Mouse (Mus musculus): ENCODE results near the gene Pik3r5. TPM values are rescaled to one million over a fixed set of nuclear protein-coding genes. Genes with fewer than 3 reads are reported as not detected.

Gene Pik3r5
- polyA plus RNA-seq, 1 experiment, result 0.69 TPM

DNA sequence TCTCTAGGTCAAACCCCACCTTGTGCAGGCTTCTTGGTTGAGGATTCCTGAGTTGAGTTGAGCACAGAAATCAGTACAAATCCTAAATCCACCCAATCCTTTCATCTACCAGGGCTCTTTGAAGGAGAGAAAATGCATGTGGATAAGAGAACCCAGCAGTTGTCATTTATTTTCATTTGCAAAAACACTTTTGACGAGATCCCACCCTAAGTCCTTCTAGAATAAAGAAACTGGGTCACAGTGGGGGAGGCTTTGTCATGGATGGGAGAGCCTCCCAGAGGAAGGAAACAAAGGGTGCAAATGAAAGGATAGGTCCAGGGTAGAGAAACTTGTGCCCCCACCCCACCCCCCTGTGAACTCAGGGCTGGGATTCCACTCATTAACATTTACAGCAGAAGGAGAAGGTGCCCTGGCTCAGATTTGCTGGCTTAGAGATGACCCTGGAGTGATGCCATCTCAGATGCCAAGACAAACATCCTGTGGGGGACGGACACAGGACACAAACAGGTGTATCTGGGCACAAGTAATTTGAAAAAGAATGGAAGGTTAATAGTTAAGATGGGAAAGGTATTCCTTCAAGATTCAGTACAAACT, 37.9 kb upstream of the Pik3r5 start:
- Histone ChIP-seq H3K27me3 (ENCODE audit: control insufficient read depth, insufficient read depth, low read length) (no peaks in the 10 kb centered on the region; the same call in 1 of the 2 replicates), H3K4me1 (ENCODE audit: control insufficient read depth, insufficient read depth, low read length) (no peaks in the 10 kb centered on the region)

DNA sequence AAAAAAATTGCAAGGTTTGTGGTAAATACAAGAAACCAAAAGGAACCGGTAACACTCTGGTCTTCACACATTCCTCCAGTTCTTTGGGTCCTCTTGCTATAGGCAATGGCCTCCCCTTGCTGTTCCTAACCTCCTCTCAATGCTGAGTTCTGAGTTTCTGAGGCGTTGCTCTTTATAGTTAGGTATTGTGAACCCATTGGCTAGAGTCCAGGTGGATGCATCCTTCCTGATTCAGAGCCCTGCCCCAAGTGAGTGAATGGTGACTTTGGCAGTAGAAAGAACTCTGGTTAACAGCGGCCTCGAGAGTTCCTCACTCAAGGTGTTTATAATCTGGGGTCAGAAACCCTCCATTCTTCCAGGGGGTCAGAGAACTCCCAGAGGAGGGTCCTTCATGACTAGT, 37.2 kb upstream of the Pik3r5 start:
- no peak overlapping the region for H3K27ac ChIP-seq (ENCODE audit: control insufficient read depth, insufficient read depth, low read depth, low read length)
- H3K36me3 ChIP-seq (ENCODE audit: control insufficient read depth, insufficient read depth, low read length), result no peaks in the 10 kb centered on the region
- TF ChIP-seq POLR2A (IDR thresholded peaks at IDR 0.05; ENCODE audit: control insufficient read depth, low read depth, low read length) (no peak), CTCF (IDR thresholded peaks at IDR 0.05; ENCODE audit: control insufficient read depth, insufficient read depth, insufficient replicate concordance, low read depth, low read length) (no peak)
- no peak overlapping the region for H3K4me3 ChIP-seq (ENCODE audit: control insufficient read depth, low read depth, low read length)
- H3K4me1 ChIP-seq (ENCODE audit: control insufficient read depth, insufficient read depth, low read length), result peaks cover 2% of the 10 kb centered on the region; the same call in 1 of the 2 replicates
- H3K27me3 ChIP-seq (ENCODE audit: control insufficient read depth, insufficient read depth, low read length), result no peaks in the 10 kb centered on the region; the same call in none of the 2 replicates

More for the DNA sequence above, 37.9 kb upstream of the Pik3r5 start:
- H3K4me3 ChIP-seq (ENCODE audit: control insufficient read depth, low read depth, low read length), result no peak overlapping the region
- no peaks in the 10 kb centered on the region for H3K36me3 ChIP-seq (ENCODE audit: control insufficient read depth, insufficient read depth, low read length)
- H3K27ac ChIP-seq (ENCODE audit: control insufficient read depth, insufficient read depth, low read depth, low read length), result no peak overlapping the region
- TF ChIP-seq POLR2A (IDR thresholded peaks at IDR 0.05; ENCODE audit: control insufficient read depth, low read depth, low read length), result no peak
- no peak for TF ChIP-seq CTCF (IDR thresholded peaks at IDR 0.05; ENCODE audit: control insufficient read depth, insufficient read depth, insufficient replicate concordance, low read depth, low read length)

DNA sequence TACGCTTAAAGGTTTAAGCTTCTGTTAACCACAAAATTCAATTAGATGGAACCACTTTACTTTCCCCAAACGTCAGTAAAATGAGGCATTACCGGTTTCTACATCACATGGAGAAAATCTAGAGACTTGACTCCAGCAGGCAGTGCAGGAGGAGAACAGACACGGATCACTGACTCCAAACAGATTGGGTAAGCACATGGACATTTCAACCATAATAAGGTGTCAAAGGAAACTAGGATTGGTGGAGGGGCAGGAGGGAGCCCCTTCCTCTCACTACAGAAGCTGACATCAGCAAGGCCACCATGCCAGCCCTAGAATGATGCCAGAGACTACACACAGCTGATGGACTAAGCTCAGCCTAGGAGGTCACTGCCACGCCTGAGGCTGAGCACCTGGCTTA, 36.4 kb upstream of the Pik3r5 start:
- TF ChIP-seq POLR2A (IDR thresholded peaks at IDR 0.05; ENCODE audit: control insufficient read depth, low read depth, low read length) (no peak), CTCF (IDR thresholded peaks at IDR 0.05; ENCODE audit: control insufficient read depth, insufficient read depth, insufficient replicate concordance, low read depth, low read length) (no peak)
- Histone ChIP-seq H3K27ac (ENCODE audit: control insufficient read depth, insufficient read depth, low read depth, low read length) (no peak overlapping the region), H3K4me3 (ENCODE audit: control insufficient read depth, low read depth, low read length) (no peak overlapping the region), H3K4me1 (ENCODE audit: control insufficient read depth, insufficient read depth, low read length) (peaks cover 2% of the 10 kb centered on the region), H3K36me3 (ENCODE audit: control insufficient read depth, insufficient read depth, low read length) (no peaks in the 10 kb centered on the region), H3K27me3 (ENCODE audit: control insufficient read depth, insufficient read depth, low read length) (no peaks in the 10 kb centered on the region; the same call in none of the 2 replicates)

DNA sequence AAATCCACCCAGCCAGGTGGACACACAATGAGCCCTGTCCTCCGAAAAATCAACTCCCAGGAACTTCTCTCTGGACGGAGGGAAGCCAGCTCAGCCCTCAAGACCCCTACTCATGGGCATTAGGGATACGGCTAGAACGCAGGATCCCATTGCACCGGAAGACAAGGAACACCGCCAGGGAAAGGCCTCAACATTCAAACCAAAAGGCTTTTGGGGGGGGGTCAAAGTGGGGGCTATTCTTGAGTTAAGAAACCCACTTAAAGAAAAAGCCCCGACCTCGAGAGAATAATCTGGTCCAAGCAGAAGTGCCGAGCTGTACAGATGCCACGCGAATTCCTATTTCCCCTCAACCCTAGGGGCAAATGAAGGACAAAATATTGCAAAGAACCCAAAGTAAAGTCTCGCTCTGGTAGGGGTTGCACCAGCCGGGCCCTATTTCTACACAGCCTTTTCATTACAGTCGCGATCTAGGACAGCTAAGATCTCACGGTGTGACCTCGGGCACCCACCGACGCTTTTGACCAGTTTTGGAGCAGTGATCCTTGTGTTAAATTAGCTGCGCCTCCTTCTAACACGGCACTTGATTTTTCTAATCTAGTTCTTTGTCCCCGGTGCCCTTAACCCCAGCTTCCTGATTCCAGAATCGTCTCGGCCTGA, 32.9 kb upstream of the Pik3r5 start:
- no peak overlapping the region for H3K27ac ChIP-seq (ENCODE audit: control insufficient read depth, insufficient read depth, low read depth, low read length)
- peaks cover 2% of the 10 kb centered on the region for H3K4me1 ChIP-seq (ENCODE audit: control insufficient read depth, insufficient read depth, low read length)
- TF ChIP-seq CTCF (IDR thresholded peaks at IDR 0.05; ENCODE audit: control insufficient read depth, insufficient read depth, insufficient replicate concordance, low read depth, low read length), result no peak
- no peak for TF ChIP-seq POLR2A (IDR thresholded peaks at IDR 0.05; ENCODE audit: control insufficient read depth, low read depth, low read length)
- H3K4me3 ChIP-seq (ENCODE audit: control insufficient read depth, low read depth, low read length), result no peak overlapping the region; the same call in 1 of the 2 replicates
- no peaks in the 10 kb centered on the region for H3K36me3 ChIP-seq (ENCODE audit: control insufficient read depth, insufficient read depth, low read length)
- H3K27me3 ChIP-seq (ENCODE audit: control insufficient read depth, insufficient read depth, low read length), result no peaks in the 10 kb centered on the region; the same call in none of the 2 replicates

DNA sequence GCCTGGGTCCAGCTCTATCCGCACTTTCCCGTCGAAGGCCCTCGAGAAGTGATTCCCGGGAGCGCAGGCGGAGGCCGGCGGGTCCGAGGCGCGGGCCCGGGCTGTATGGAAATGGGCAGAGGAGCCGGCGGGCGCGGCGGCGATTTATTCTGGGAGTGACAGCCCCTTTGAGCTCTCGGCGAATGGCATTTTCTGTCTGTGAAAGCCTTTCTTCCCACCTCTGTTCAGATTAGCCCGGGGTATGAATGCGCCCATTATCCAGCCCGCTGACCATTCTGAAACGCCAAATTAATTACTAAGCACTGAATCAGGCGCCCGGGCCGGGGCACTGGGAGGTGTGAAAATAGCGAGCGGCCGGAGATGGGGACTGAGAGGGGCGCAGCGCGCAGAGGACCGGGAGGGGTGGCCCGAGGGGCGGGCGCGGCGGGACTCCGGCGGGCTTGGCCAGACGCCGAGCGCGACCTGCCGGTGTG, 32.3 kb upstream of the Pik3r5 start:
- Histone ChIP-seq H3K27me3 (ENCODE audit: control insufficient read depth, insufficient read depth, low read length) (no peaks in the 10 kb centered on the region; the same call in none of the 2 replicates), H3K4me1 (ENCODE audit: control insufficient read depth, insufficient read depth, low read length) (peaks cover 2% of the 10 kb centered on the region), H3K4me3 (ENCODE audit: control insufficient read depth, low read depth, low read length) (peak overlapping the region; percentile 9; the same call in 1 of the 2 replicates), H3K27ac (ENCODE audit: control insufficient read depth, insufficient read depth, low read depth, low read length) (no peak overlapping the region), H3K36me3 (ENCODE audit: control insufficient read depth, insufficient read depth, low read length) (no peaks in the 10 kb centered on the region)
- TF ChIP-seq CTCF (IDR thresholded peaks at IDR 0.05; ENCODE audit: control insufficient read depth, insufficient read depth, insufficient replicate concordance, low read depth, low read length) (no peak), POLR2A (IDR thresholded peaks at IDR 0.05; ENCODE audit: control insufficient read depth, low read depth, low read length) (no peak)

DNA sequence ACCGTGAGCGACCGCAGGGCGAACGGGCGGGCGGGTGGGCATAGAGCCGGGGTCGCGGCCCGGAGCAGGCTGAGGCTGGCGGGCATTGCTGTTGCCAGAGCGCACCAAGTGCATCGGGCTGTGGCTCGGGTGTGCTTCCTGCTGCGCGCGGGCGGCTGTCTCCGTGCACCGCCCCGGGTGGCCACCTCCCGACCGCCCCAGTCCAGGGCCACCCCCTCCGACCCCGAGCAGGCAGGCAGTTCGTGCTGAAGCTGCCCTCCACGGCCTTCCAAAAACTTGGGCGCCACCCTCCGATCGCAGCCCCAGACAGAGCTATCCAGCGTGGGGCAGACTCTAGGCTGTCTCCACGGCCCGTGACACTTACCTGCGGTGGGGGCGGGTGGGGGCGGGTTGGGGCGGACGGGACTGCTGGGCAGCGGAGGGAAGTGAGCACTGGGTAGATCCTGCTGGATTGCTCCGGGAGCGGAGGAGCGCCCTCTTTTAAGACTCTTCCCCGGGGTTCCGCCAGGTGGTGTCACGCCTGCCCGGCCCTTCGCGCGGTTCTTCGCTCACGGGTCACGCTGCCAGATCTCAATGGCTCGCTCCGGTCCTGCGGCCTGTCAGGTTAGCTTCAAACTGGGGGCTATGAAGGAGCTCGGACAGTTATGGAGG, 31.8 kb upstream of the Pik3r5 start:
- Histone ChIP-seq H3K27ac (ENCODE audit: control insufficient read depth, insufficient read depth, low read depth, low read length) (no peak overlapping the region), H3K4me1 (ENCODE audit: control insufficient read depth, insufficient read depth, low read length) (peaks cover 2% of the 10 kb centered on the region), H3K27me3 (ENCODE audit: control insufficient read depth, insufficient read depth, low read length) (no peaks in the 10 kb centered on the region; the same call in none of the 2 replicates), H3K4me3 (ENCODE audit: control insufficient read depth, low read depth, low read length) (peak overlapping the region; percentile 42), H3K36me3 (ENCODE audit: control insufficient read depth, insufficient read depth, low read length) (no peaks in the 10 kb centered on the region)
- TF ChIP-seq CTCF (IDR thresholded peaks at IDR 0.05; ENCODE audit: control insufficient read depth, insufficient read depth, insufficient replicate concordance, low read depth, low read length) (no peak), POLR2A (IDR thresholded peaks at IDR 0.05; ENCODE audit: control insufficient read depth, low read depth, low read length) (no peak)

DNA sequence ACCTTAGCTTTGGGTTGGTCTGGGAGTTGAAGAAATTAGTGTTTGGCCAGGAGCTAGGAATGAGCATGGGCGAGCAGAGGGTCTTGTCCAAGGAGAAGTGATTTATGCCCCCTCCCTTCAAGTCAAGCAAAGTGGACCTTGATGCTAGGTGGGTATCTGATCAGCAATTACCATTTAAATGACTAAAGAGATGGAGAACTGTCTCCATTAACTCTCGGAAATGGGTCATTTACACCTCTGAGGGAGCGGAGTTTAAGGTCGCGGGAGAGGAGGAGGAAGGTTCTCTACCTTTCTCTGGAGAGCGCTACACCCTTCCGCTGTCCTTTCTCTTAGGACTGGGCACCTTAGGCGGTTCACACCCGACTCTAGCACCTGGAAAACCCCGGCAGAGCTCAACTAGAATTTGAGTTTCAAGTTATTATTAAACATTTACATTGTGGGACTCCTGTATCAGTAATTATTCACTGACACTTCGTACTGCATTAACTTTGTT, 31.1 kb upstream of the Pik3r5 start, which contains the start of gene Ntn1:
Gene Ntn1, minus strand, starts transcription at position 97 of the 493 bp plus-strand sequence.
- Histone ChIP-seq H3K4me3 (ENCODE audit: control insufficient read depth, low read depth, low read length) (peak within 1 kb of the TSS; percentile 42), H3K4me1 (ENCODE audit: control insufficient read depth, insufficient read depth, low read length) (peaks cover 2% of the 10 kb centered on the region), H3K27me3 (ENCODE audit: control insufficient read depth, insufficient read depth, low read length) (no peaks in the 10 kb centered on the region; the same call in none of the 2 replicates), H3K27ac (ENCODE audit: control insufficient read depth, insufficient read depth, low read depth, low read length) (no peak within 1 kb of the TSS), H3K36me3 (ENCODE audit: control insufficient read depth, insufficient read depth, low read length) (no peaks in the 10 kb centered on the region)
- TF ChIP-seq POLR2A (IDR thresholded peaks at IDR 0.05; ENCODE audit: control insufficient read depth, low read depth, low read length), result no peak
- TF ChIP-seq CTCF (IDR thresholded peaks at IDR 0.05; ENCODE audit: control insufficient read depth, insufficient read depth, insufficient replicate concordance, low read depth, low read length), result no peak
